Mouse (Mus musculus) gastrocnemius, postnatal 36 days (tissue): Measurements from ENCODE around the gene Ppp2r5d. TPM values are rescaled to one million over a fixed set of nuclear protein-coding genes. Genes with fewer than 3 reads are reported as not detected.

Source experiments
- DNase-seq, 2 experiments: peaks; one replicate each; pipeline ENCODE4 v3.0.0; 2022
- intact Hi-C: fragments of 180-260 bp; cut with DNase I; formaldehyde crosslinking; loops from one replicate; pipeline ENCODE4 v1.15.1; 2025
- total RNA-seq, 2 experiments: library from RNA; stranded (reverse); gene quantifications; 2 replicates each; pipeline ENCODE4 v1.2.3; 2021

Gene Ppp2r5d
- total RNA-seq, 2 experiments from 2014 or later: 23.4 to 26.7 TPM

DNA sequence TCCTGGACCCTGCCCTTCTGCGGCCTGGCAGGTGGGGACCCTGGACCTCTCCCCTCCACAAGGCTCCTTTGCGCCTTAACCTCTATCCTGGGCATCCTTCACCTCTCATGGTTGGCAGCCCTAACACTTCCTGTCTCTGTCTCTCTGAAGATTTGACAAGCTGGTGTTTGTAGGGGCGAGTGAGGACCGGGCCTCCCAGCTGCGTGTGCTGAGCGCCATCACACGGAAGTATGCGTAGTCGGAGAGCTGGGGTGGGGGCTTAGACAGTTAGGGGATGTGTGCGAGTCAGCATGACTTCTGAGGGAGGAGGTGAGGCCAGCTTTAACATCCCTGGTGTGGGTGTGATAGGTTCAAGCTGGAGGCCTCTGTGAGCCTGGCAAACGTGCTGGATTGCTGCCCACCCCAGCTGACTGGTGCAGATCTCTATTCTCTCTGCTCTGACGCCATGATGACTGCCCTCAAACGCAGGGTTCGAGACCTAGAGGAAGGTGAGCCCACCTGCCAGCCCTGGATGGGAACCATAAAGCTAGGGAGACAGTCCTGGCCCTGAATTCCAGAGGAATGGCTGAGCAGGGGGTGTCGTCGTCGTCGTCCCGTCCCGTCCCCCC lies 19.7 kb upstream of the Ppp2r5d start:
- no peak for DNase-seq
- intact Hi-C loops: loop anchor here (5.0 kb wide), 3 partner anchors 82 to 887 kb away; no protein-coding TSS in a partner anchor

DNA sequence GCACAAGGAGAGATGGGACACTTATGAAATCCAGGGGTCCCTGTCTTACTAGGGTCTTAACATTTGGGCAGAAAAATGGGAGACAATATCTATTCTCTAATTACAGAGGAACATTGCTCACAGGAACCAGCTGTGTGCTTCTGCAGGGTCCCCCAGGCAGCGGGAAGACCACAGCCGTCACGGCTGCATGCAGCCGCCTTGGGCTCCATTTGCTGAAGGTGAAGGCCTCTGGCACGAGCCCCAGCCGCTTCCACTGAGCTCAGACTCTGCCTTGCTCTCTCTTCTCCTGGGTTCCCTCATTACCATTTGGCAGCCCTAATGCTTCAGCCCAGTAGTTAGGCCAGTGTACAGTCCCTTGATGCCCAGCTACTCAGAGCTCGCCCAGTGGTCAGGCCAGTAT lies 16.2 kb upstream of the Ppp2r5d start:
- DNase-seq: no peak
- intact Hi-C loops: loop anchor here (5.0 kb wide), 2 partner anchors 79 to 884 kb away; no protein-coding TSS in a partner anchor

DNA sequence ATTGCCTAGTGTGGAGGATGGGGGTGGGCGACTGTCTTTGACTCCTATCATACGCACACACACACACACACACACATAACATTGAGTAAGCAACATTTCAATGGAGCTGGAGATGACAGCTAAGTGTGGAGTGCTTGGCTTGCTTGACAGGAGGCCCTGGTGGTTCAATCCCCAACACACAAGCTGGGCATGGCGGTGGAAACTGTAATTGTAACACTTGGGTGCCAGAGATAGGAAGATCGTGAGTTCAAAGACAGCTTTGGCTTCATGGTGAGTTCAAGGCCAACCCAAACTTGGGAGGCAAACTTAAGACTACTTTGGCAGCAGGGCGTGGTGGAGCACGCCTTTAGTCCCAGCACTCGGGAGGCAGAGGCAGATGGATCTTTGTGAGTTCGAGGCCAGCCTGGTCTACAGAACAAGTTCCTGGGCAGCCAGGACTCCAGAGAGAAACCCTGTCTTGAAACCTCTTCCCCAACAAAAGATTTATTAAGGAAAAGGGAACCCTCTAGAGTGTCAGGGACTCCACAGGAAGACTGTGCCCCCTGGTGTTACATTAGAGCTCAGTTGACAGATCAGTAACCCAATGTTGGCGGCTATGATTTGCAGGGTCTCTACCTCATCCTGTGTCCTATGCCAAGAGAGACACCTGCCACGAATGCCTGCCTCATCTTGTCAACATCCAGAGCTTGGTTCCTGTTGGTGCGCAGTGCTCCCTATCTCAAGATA lies 10.0 kb upstream of the Ppp2r5d start:
- intact Hi-C loops: loop anchor here (5.0 kb wide), 2 partner anchors 38 to 138 kb away; partner anchors contain the start of gene Mea1
- DNase-seq: no peak

DNA sequence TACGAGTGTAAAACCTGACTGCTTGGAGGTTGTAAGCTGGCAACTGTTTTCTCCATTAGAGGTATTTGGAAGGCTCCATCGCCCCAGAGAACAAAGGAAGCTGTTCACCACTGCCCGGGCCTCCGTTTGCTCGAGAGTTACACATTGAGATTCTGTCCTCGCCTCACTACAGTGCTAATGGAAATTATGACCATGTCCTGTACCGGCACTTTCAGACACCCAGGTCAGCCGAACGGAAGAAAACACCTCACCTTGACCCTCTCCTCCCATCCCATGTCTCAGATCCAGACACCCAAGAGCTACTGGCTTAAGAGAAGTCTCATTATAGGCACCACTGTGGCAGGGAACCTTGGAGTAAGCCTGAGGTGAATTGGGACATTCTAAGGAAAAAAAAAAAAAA lies 8.9 kb upstream of the Ppp2r5d start:
- intact Hi-C loops: loop anchor here (5.0 kb wide), 1 partner anchor 37 kb away; the partner anchor contains the start of gene Mea1
- no peak for DNase-seq

DNA sequence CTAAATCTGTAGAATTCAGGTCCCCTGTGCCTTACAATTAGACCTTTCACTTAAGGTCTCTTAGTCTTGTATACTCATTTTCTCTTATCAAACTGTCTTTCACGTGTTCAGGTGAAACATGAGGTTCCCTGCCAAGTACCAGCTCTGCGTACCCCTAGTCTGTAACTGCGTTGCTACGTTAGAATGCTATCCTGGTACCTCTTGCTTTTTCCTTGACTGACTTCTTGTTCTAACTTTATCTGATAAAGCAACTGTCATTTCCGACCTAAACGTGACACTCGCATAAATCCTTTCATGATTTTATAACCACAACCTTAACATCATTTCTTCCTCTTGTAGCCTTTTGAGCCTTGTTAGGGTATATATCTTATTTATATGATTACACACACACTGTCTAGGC lies 7.5 kb upstream of the Ppp2r5d start:
- no peak for DNase-seq
- intact Hi-C loops: loop anchor here (5.0 kb wide), 1 partner anchor 35 kb away; the partner anchor contains the start of gene Mea1

DNA sequence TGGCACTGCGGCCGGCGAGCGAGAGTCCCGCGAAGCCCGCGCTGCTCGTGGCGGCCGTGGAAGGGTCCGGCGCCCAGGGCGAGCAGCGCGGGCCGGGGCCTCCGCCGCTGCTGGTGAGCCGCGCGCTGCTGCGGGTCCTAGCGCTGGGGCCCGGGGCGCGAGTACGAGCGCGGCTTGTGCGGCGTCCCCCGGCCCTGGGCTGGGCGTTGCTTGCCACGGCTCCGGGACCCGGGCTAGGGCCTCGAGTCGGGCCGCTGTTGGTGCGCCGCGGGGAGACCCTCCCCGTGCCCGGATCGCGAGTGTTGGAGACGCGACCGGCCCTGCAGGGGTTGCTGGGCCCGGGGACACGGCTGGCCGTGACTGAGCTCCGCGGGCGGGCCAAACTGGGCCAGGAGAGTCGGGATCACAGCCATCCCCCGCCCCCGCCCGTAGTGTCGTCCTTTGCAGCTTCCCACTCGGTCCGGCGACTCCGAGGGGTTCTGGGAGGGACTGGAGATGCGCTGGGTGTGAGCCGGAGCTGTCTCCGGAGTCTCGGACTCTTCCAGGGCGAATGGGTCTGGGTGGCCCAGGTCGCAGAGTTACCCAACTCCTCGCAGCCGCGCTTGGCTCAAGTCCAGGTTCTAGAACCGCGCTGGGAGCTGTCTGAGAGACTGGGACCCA lies 6.8 kb upstream of the Ppp2r5d start:
- intact Hi-C loops: loop anchor here (5.0 kb wide), 1 partner anchor 34 kb away; the partner anchor contains the start of gene Mea1
- peak; percentile 35 to 50 for DNase-seq

DNA sequence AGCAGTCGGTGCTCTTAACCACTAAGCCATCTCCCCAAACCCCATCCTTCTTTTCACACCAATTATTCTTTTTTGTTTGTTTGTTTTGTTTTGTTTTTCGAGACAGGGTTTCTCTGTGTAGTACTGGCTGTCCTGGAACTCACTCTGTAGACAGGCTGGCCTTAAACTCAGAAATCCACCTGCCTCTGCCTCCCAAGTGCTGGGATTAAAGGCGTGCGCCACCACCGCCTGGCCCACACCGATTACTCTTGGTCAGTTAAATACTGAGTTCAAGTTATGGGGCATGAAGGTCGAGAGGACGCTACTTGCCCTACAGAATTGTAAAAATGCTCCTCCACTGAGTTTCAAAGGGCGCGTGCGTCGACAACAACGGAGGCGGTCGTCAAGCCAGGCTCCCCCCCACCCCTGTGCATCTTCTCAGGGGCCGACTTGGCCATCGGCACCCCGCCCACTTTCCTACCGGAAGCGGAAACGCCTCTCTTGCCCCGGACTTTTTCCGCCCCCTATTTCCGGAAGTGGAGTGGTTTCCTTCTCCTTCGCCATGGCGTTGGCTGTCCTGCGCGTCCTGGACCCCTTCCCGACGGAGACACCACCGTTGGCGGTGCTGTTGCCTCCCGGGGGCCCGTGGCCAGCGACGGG lies 6.2 kb upstream of the Ppp2r5d start, which contains the start of gene Pex6:
Gene Pex6 (plus strand): TSS at position 505 of the 639 bp plus-strand sequence.
- DNase-seq: peak; percentile 86 to 91
- intact Hi-C loops: loop anchor here (5.0 kb wide), 1 partner anchor 34 kb away; the partner anchor contains the start of gene Mea1

DNA sequence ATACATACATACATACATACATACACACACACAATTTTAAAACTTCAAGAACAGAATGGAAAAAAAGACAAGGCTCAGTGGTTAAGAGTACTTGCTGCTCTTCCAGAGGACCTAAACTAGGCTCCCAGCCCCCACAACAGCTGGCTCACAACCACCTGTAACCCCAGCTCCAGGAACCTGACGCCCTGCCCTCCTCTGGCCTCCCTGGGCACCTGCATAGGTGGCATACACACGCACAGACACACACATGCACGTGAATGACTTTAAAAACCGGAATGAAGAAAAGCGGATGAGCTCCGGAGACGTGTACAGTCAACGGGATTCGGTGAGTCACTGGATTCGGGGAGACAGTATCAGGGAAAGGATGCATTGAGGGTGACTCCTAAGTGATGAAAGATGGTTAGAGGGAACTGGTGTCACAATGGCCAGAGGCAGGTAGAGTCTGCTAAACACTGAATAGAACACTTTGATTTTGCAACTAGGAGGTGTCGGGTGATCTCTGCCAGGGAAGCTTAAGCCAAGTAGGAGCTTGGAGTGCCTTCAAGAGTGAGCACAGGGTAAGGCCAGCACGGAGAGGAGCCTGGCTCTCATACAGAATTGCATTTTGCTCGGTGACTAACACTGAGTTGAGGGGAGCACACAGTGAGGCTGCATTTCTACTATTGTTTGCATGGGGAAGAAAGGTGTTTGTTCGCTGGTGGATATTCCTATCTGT lies 1.6 kb upstream of the Ppp2r5d start:
- intact Hi-C loops: no loop called here

DNA sequence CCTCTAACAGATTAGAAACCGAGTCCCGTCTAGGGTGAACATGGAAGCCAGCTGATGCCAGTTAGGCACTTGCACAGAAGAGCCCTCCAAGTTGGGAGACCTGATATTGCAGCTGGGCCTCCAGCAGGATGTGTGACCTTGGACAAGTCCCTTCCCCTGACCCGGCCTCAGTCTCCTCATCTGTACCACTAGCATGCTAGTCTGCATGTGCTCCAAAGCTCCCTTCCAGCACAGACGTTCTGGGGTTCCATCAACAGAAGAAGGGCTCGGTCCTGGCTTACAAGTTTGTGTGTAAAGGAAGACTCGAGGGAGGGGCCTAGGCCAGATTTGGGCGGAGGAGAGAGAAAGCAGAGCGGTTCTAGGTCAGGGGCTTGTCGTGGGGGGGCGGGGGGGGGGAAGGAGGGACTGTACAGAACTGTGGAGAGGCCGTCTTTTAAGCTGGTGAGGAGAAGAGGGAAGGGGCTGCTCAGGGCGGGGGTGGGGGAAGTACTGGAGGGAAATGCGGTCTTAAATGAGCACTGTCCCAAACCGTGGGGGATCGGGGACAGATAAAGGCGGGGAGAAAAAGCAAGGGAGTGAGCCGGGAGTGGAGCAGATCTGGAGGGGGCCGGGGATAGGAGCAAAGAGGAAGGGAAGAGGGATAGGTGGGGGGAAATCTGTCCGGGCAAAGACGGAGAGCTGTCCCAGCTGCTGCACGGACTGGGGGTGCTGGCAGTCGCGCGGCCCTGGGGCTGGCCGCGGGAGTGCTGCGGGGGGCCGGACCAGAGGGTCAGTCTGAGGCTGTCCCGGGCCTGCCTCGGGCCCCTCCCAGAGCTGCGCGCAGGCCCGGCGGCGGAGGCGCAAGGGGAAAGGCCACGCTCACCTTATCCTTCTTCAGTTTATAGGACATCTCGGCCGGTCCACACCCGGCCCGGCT lies 682 bp downstream of the Ppp2r5d start:
- DNase-seq: no peak
- intact Hi-C loops: loop anchor here (2.0 kb wide), 1 partner anchor 17 kb away; no protein-coding TSS in a partner anchor

More for the DNA sequence above, 1.6 kb upstream of the Ppp2r5d start:
- DNase-seq: no peak

DNA sequence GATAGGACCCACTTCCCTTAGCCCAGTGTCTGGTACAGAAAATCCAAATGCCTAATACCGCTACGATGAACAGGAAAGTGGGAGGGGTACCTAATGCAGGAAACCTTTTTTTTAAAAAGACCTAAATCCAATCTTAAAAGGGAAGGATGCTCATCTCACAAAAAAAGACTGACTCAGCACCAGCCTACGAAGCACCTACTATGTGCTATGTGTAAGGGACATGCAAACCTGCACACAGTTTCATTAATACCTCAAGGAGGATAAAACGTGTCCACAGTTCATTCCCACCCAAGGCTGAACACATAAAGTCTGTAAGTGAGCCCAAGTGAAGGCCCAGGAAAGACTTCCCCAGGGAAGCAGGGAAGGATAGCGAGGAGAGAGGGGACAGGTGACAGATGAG lies 2.4 kb downstream of the Ppp2r5d start:
- no peak for DNase-seq
- intact Hi-C loops: loop anchor here (2.0 kb wide), 1 partner anchor 16 kb away; no protein-coding TSS in a partner anchor

DNA sequence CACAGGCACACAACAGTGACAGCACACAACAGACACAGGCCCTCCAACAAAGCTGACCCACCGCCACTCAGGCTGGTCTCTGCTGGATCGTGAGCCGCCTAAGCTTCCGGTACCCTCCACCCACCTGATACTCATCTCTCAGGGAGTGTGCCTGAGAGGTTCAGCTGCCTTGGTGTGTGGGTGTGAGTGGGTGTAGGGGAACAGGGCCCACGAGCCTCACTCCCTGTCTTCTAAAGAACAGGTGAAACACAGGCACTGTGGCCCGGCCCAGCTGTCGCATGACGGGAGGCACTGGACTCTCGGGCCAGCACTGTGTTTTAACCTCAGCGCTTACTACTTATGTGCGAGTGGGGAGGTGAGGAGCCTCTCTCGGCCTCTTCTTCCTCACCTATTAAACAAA lies 2.8 kb downstream of the Ppp2r5d start:
- intact Hi-C loops: loop anchor here (2.0 kb wide), 1 partner anchor 15 kb away; no protein-coding TSS in a partner anchor
- no peak for DNase-seq

DNA sequence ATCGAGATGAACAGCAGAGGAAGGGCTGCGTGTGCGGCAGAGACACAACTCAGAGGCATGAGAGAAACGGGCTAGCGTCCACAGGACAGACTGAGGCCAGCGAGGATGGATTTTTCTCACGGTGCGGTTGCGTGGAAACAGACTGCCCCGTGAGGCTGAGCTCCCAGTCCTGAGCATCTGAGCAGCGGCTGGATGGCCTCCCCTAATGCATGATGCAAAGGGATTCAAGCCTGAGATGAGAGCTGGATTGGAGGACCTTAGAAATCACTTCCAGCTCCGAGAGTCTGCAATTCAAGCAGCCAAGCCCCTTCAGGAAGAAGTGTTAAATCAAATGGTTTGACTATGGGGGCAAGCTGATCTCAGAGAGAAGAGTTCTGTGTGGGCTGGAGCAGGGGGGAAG lies 3.4 kb downstream of the Ppp2r5d start:
- intact Hi-C loops: no loop called here

DNA sequence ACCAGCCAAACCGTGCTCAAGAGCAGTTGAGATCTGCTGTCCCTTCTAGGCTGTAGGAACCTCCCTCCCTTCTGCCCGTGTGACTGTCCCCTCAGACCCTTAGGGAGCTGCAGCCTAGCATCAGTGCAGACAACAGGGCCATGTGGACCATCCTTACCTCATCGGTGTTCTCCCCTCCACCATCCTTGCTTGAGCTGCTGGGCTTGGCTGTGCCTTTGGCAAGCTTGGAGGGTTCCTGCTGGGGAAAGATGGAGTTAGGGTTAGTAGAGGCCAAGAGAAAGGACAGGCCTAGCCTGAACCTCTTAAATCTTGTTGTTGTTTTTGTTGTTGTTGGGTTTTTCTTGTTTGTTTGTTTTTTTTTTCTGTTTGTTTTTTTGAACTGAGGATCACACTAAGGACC lies 5.0 kb downstream of the Ppp2r5d start:
- intact Hi-C loops: no loop called here
- no peak for DNase-seq

More for the DNA sequence above, 3.4 kb downstream of the Ppp2r5d start:
- DNase-seq: no peak

DNA sequence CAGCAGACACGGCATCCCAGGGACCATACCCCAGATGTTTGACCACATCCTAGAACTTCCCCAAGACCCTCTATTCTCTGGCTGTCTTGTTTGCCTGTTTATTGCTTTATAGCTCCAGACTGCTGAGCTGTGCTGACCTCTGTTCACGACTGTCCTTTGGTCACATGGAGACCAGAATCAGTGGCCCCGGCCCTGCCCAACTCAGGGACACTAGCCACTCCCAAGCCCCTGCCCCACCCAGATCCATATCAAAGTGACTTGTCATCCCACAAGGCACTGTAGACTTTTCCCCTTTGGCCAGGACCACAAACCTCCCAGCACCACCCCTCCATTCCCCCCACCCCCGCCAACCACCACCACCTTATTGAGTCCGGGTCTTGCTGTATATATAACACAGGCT lies 5.7 kb downstream of the Ppp2r5d start:
- DNase-seq: no peak
- intact Hi-C loops: no loop called here

DNA sequence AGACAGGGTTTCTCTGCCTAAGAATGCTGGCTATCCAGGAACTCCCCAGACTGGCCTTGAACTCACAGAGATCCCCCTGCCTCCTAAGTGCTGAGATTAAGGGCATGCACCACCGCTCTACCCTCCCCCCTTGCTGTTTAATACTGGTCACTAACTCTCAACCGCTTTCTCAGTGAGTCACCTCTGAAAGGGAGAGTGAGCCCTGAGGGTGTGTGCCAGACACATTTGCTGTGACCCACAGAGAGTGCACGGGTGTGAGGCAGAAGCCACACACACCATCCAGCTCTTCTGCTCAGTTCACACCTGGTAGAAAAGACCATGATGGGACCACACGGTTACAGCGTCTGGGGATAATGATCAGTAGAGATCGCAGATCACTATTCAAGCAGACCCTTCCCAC lies 6.4 kb downstream of the Ppp2r5d start:
- no peak for DNase-seq
- intact Hi-C loops: no loop called here

DNA sequence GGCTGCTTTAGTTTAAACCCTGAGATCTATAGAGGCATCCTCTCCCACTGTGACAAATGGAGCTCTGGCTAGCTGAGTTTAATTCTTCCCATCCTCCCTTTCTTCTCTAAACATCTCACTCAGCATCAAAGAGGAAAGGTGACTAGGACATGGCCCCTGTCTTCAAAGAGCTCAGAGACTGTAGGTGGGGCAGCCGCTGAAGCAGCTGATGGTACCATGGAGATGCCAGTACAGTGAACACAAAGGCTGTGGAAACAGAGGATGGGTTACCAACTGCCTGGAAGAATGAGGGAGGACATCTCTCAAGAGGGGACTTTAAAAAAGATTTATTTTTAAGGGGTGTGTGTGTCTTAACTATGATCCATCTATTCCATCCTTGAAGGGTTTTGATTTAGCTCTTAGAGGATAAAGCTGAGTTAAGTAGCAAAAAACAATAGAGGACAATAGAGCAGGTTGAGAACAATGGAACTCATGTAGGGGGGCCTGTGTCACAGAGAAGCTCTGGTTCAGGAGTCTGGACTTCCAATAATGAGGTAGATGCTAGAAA lies 10.3 kb downstream of the Ppp2r5d start:
- intact Hi-C loops: no loop called here
- no peak for DNase-seq

DNA sequence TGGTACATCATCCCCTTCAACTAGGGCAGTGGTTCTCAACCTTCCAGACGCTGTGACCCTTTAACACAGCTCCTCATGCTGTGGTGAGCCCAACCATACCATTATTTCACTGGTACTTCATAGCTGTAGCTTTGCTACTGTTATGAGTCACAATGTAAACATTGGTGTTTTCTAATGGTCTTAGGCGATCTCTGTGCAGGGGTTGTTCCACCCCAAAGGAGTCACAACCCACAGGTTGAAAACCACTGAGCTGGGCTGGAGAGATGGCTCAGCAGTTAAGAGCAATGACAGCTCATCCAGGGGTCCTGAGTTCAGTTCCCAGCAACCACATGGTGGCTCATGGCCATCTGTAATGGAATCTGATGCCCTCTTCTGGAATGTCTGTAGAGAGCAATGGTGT lies 13.5 kb downstream of the Ppp2r5d start:
- no peak for DNase-seq
- intact Hi-C loops: no loop called here

DNA sequence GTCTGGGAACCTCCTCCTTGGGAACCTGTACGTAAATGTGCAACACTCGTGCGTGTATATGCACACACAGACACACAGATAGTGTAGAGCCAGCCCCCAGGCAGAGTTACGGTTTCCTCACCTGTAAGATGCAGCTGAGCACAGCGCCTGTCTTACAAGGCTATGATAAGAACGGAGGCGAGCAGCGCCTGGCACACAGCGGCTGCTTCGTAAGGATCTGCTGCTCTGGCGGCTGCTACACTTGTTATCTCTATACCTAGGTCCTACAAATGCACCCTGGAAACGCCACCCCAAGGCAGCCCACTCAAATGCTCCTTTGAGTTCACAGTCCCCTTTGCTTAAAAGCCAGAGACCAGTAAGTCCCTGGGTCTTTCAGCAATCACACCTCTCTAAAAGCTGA lies 14.2 kb downstream of the Ppp2r5d start:
- intact Hi-C loops: no loop called here

More for the DNA sequence above, 14.2 kb downstream of the Ppp2r5d start:
- DNase-seq: no peak
